Mouse (Mus musculus) liver, adult 2 months (tissue): ENCODE data around the gene Agbl5. TPM values are rescaled to one million over a fixed set of nuclear protein-coding genes. Genes with fewer than 3 reads are reported as not detected.

Source experiments
- DNase-seq: peaks from one replicate; pipeline ENCODE4 v3.0.0-alpha.2; 2011; ENCODE audit warnings: low read depth, low spot score; ENCODE audit errors: extremely low read depth
- H3K27ac ChIP-seq: fragments of 200-500 bp; replicated peaks from 2 replicates; pipeline ENCODE4 v1.5.1; 2012; ENCODE audit warnings: low read depth, mild to moderate bottlenecking, control low read depth, inconsistent platforms, low read length; ENCODE audit not compliant: insufficient read depth
- H3K27me3 ChIP-seq: fragments of 200-500 bp; 2 replicates; pipeline ENCODE4 v1.6.1; 2012; ENCODE audit warnings: mild to moderate bottlenecking, moderate library complexity, low read length, inconsistent platforms; ENCODE audit not compliant: control insufficient read depth, insufficient read depth
- H3K36me3 ChIP-seq: fragments of 200-500 bp; 2 replicates; pipeline ENCODE4 v1.6.1; 2012; ENCODE audit warnings: low read length, inconsistent platforms; ENCODE audit not compliant: control insufficient read depth, insufficient read depth
- H3K4me1 ChIP-seq: fragments of 200-500 bp; 2 replicates; pipeline ENCODE4 v1.6.1; 2011; ENCODE audit warnings: low read length; ENCODE audit not compliant: control insufficient read depth, insufficient read depth
- H3K4me3 ChIP-seq: fragments of 200-500 bp; 2 replicates; pipeline ENCODE4 v1.5.1; 2011; ENCODE audit warnings: low read depth, mild to moderate bottlenecking, control low read depth, low read length, moderate library complexity; ENCODE audit not compliant: insufficient read depth
- H3K79me2 ChIP-seq: fragments of 200-500 bp; 2 replicates; pipeline ENCODE4 v1.6.1; 2012; ENCODE audit warnings: inconsistent platforms, mild to moderate bottlenecking, low read length, moderate library complexity; ENCODE audit not compliant: control insufficient read depth, insufficient read depth
- H3K9ac ChIP-seq: fragments of 200-500 bp; 2 replicates; pipeline ENCODE4 v1.6.1; 2012; ENCODE audit warnings: low read depth, mild to moderate bottlenecking, control low read depth, inconsistent platforms, low read length
- CTCF ChIP-seq: fragments of 200-500 bp; IDR thresholded peaks from 2 replicates; pipeline ENCODE4 v1.5.1; 2011; ENCODE audit warnings: low read depth, low read length, control low read depth
- POLR2A ChIP-seq: fragments of 200-500 bp; IDR thresholded peaks from 2 replicates; pipeline ENCODE4 v1.6.1; 2011; ENCODE audit warnings: low read length, control low read depth; ENCODE audit not compliant: insufficient read depth; ENCODE audit errors: extremely low read depth
- WGBS: fragments of 180-500 bp; shearing (Covaris S2); methylation state at CpG from one replicate; pipeline ENCODE4 v1.1.7; 2018; 5-methylcytosine and 5-hydroxymethylcytosine counted together
- polyA plus RNA-seq: library from polyadenylated mRNA; depleted of rRNA; stranded (reverse); fragments of >200 nt; gene quantifications from 2 replicates; pipeline ENCODE4 v1.2.3, GENCODE M21; 2012
- total RNA-seq: library from RNA; depleted of rRNA; stranded (reverse); fragments of >200 nt; gene quantifications from 2 replicates; pipeline ENCODE4 v1.2.3, GENCODE M21; 2014

Agbl5 gene
- total and polyA plus RNA-seq, 2 experiments: 2.7 to 7.5 TPM

DNA sequence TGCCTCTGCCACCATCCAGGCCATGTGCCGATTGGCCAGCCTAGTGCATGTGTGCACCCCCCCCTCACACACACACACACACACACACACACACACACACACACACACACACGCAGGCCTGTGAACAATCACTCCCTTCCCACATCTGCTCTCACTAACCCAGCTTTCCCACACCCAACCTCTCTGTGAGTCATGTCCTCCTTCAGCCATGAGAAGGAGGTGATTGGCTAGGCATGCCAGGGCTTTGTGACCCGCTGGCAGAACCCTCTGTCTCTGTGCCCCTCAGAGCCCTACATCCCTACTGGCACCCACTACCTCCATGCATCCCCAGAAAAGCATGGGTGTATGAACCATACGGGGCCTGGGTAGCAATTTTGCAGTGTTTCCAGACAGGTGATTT, 35.0 kb upstream of the Agbl5 start:
- Histone ChIP-seq H3K9ac (no peak overlapping the region), H3K27ac (no peak overlapping the region), H3K36me3 (no peaks in the 10 kb centered on the region), H3K4me3 (no peak overlapping the region), H3K27me3 (no peaks in the 10 kb centered on the region), H3K4me1 (peaks cover 4% of the 10 kb centered on the region), H3K79me2 (no peaks in the 10 kb centered on the region; the same call in 1 of the 2 replicates)
- 97% methylated on average over 4 of the region's 4 CpGs for WGBS
- TF ChIP-seq CTCF (no peak), POLR2A (no peak)
- no peak for DNase-seq

DNA sequence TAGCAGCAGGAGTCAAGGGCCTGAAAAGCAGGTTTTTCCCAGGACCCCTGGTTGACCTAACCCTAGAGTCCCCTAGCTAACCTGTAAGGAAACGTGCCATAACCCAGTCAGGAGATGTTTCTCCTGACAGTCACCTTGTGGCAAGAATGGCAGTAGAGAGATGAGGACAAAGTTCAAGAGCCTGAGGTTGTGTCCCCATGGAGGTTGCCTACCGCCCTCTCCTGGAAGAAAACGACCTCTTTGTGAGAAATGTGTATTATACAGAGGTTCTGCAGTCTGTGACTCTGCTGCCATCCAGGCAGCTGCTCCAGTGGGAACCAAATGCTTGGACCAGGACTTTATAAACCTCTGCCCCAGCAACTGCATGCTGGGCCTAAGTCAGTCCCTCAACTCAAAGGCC, 32.8 kb upstream of the Agbl5 start:
- no peak overlapping the region for H3K27ac ChIP-seq
- no peaks in the 10 kb centered on the region for H3K27me3 ChIP-seq
- TF ChIP-seq POLR2A: no peak
- peak; percentile 52 for TF ChIP-seq CTCF
- peak; percentile 74 for DNase-seq
- no peak overlapping the region for H3K4me3 ChIP-seq
- H3K4me1 ChIP-seq: peaks cover 4% of the 10 kb centered on the region
- no peak overlapping the region for H3K9ac ChIP-seq
- H3K79me2 ChIP-seq: no peaks in the 10 kb centered on the region; the same call in 1 of the 2 replicates
- H3K36me3 ChIP-seq: no peaks in the 10 kb centered on the region
- WGBS: 33% methylated on average over 3 of the region's 3 CpGs

DNA sequence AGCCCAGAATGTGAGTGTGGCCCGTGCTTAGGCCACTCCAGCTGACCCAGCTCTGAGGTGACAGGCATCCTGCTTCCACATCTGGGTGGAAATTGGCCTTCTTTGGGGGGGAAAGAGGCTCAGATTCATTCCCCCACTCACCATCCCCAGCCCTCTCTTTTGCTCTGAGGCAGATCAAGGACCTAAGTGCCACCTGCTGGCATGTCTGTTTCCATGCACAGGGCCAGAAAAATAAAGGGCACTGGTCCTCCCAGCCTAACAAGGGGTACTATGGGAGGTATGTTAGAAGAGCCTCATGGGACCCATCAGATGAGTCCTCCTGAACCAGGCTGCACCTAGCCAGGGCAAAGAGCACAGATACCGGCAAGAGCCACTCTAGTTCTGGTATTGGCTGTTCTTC, 32.4 kb upstream of the Agbl5 start:
- WGBS: 74% methylated on average over 2 of the region's 2 CpGs
- no peaks in the 10 kb centered on the region; the same call in 1 of the 2 replicates for H3K79me2 ChIP-seq

GRCm38 (mm10) chr5:30863852-30864251, 24.6 kb upstream of the Agbl5 start:
- Histone ChIP-seq H3K36me3 (peaks cover 11% of the 10 kb centered on the region), H3K4me3 (no peak overlapping the region), H3K27me3 (no peaks in the 10 kb centered on the region), H3K9ac (no peak overlapping the region), H3K79me2 (no peaks in the 10 kb centered on the region), H3K27ac (no peak overlapping the region), H3K4me1 (no peaks in the 10 kb centered on the region)
- DNase-seq: no peak
- TF ChIP-seq POLR2A: no peak
- 0 out of 2 replicates have a peak, but pooled peaks have one; percentile 12 for TF ChIP-seq CTCF
- WGBS: 80% methylated on average over 4 of the region's 4 CpGs

More for the DNA sequence above, 32.4 kb upstream of the Agbl5 start:
- no peak for DNase-seq
- Histone ChIP-seq H3K4me3 (no peak overlapping the region), H3K4me1 (peaks cover 4% of the 10 kb centered on the region), H3K36me3 (no peaks in the 10 kb centered on the region), H3K27me3 (no peaks in the 10 kb centered on the region), H3K9ac (no peak overlapping the region), H3K27ac (no peak overlapping the region)
- 0 out of 2 replicates have a peak, but pooled peaks have one; percentile 2 for TF ChIP-seq CTCF
- TF ChIP-seq POLR2A: no peak

- Histone ChIP-seq H3K4me3 (no peak overlapping the region), H3K27me3 (no peaks in the 10 kb centered on the region), H3K4me1 (no peaks in the 10 kb centered on the region), H3K36me3 (peaks cover 11% of the 10 kb centered on the region), H3K9ac (no peak overlapping the region), H3K27ac (no peak overlapping the region), H3K79me2 (no peaks in the 10 kb centered on the region)
- DNase-seq: no peak
- WGBS: 77% methylated on average over 15 of the region's 15 CpGs
- TF ChIP-seq POLR2A (no peak), CTCF (no peak)
Observed at GRCm38 (mm10) chr5:30864322-30864721, 24.2 kb upstream of the Agbl5 start.

DNA sequence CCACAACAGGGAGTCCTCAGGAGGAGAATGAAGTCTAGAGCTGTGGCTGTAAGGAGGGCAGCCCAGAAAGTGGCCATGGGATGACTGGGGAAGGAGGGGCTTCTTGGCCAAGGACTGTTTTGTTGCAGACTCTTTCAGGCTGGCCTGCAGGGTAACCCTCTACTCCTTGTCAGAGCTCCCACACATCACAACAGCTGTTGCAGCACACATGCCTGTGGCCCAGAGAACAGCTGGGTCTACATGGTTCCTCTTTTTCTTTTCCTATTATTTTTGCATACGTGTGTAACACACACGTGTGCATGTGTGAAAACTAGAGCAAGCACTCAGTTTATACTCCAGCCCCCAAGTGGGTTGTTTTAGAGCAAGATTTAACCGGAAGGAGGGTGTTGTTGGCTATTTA, 21.6 kb upstream of the Agbl5 start:
- Histone ChIP-seq H3K9ac (no peak overlapping the region), H3K27ac (no peak overlapping the region), H3K79me2 (peaks cover 6% of the 10 kb centered on the region; the same call in 1 of the 2 replicates), H3K4me1 (peaks cover 4% of the 10 kb centered on the region; the same call in 1 of the 2 replicates), H3K36me3 (peaks cover 16% of the 10 kb centered on the region), H3K27me3 (no peaks in the 10 kb centered on the region), H3K4me3 (no peak overlapping the region)
- WGBS: 91% methylated on average over 3 of the region's 3 CpGs
- TF ChIP-seq POLR2A: no peak
- no peak for TF ChIP-seq CTCF
- no peak for DNase-seq
